Mouse (Mus musculus): ENCODE data around the gene Lin52.

Gene Lin52

DNA sequence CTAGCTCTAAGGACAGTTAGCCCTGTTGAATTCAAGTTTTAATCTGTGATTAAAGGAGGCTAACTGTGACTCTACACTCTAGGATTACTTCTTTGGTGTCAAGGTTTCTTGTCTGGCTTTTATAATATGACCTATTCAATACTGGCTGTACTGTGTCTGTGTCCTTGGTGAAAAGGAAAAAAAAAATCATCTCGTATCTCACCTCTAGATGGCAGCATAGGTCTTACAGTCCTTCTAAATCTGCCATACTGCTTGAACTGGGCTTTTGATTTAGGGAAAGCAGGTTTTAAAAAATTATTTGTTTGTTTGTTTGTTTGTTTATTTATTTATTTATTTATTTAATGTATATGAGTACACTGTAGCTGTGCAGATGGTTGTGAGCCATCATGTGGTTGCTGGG lies 17.5 kb downstream of the Lin52 start:
- DNase-seq (ENCODE audit: inconsistent ontology term) = peak; percentile 44

GRCm38 (mm10) chr12:84478937-84479336 lies 27.7 kb downstream of the Lin52 start:
- no peak for DNase-seq (ENCODE audit: inconsistent ontology term)

GRCm38 (mm10) chr12:84481251-84481650 lies 30.0 kb downstream of the Lin52 start:
- no peak for DNase-seq (ENCODE audit: inconsistent ontology term)

GRCm38 (mm10) chr12:84482778-84483585 lies 31.8 kb downstream of the Lin52 start:
- DNase-seq (ENCODE audit: inconsistent ontology term) = no peak

GRCm38 (mm10) chr12:84487324-84488056 lies 36.3 kb downstream of the Lin52 start:
- DNase-seq (ENCODE audit: inconsistent ontology term) = no peak

- no peak for DNase-seq (ENCODE audit: inconsistent ontology term)
Measured at GRCm38 (mm10) chr12:84496795-84497194, 45.6 kb downstream of the Lin52 start.

DNA sequence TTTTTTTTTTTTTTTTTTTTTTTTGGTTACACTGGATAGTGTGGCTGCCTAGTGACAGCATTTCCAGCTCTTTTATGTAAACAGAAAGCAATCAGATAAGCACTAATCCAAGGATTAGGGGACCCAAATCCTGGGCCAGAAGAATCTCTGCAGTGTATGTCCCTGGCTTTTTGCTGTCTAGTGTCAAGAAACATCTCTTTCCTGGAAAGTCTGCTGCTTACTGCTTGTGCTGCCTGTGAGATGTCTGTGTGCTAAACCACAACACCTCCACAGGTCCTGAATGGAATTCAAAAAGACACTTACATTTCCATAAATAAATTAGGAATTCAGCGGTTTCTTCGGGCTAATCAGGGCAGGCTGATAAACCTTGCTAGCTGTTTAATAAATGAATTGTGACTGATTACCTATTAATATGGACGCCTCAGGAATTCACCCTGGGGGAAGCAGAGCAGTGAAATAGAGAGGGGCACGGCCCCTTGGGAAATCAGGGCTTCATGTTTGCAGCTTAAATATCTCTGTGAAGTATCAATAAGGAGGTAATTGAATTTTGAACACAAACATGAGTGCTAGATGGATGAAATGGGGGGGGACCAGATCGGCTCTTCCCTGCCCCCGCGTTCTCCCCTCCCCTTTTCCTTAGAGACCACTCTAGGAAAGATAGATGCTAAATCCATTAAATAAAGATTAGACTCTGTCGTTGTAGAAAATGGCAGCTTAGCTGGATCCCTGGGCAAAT lies 49.5 kb downstream of the Lin52 start:
- peak; percentile 8 for DNase-seq (ENCODE audit: inconsistent ontology term)

- no peak for DNase-seq (ENCODE audit: inconsistent ontology term)
Measured at GRCm38 (mm10) chr12:84501278-84501677, 50.1 kb downstream of the Lin52 start.

GRCm38 (mm10) chr12:84506856-84507255 lies 55.6 kb downstream of the Lin52 start:
- no peak for DNase-seq (ENCODE audit: inconsistent ontology term)

DNA sequence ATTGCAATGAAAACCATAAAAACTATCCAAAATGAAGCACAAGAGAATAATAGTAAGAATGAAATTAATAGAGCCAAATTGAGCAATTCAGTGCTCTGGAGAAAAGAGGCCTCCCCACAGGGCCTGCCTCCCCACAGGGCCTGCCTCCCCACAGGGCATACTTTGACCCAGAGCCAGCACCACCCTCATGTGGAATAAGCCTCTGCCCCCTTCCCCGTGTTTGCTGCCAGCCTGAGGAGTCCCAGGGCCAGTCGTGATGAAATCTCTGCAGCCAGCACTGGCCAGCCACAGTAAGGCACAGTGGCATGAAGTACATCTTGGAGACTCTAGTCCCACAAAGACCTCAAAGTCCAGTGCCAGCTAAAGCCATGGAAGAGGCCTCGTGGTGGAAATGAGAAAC lies 60.8 kb downstream of the Lin52 start:
- DNase-seq (ENCODE audit: inconsistent ontology term) = peak; percentile 51

GRCm38 (mm10) chr12:84515486-84515885 lies 64.3 kb downstream of the Lin52 start:
- no peak for DNase-seq (ENCODE audit: inconsistent ontology term)

- no peak for DNase-seq (ENCODE audit: inconsistent ontology term)
Measured at GRCm38 (mm10) chr12:84516642-84517041, 65.4 kb downstream of the Lin52 start.

DNA sequence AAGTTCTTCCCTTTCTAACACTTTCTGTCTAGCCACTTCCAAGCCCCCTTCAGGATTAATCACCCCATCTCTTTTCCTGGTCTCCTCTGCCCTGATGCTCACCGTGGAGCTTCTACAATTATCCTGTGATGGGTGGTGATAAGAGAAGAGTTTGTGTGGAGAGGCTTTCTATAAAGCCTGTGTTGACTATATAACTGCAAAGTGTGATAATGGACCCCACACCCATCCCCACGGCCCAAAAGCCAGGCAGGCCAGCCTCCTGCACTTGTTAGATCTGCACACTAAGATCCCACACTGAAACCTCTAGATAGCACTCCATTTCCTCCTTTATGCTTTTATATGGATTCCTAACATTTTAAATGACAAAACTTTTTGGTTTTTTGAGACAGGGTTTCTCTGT lies 66.8 kb downstream of the Lin52 start:
- no peak for DNase-seq (ENCODE audit: inconsistent ontology term)

GRCm38 (mm10) chr12:84523728-84524127 lies 72.5 kb downstream of the Lin52 start:
- no peak for DNase-seq (ENCODE audit: inconsistent ontology term)

DNA sequence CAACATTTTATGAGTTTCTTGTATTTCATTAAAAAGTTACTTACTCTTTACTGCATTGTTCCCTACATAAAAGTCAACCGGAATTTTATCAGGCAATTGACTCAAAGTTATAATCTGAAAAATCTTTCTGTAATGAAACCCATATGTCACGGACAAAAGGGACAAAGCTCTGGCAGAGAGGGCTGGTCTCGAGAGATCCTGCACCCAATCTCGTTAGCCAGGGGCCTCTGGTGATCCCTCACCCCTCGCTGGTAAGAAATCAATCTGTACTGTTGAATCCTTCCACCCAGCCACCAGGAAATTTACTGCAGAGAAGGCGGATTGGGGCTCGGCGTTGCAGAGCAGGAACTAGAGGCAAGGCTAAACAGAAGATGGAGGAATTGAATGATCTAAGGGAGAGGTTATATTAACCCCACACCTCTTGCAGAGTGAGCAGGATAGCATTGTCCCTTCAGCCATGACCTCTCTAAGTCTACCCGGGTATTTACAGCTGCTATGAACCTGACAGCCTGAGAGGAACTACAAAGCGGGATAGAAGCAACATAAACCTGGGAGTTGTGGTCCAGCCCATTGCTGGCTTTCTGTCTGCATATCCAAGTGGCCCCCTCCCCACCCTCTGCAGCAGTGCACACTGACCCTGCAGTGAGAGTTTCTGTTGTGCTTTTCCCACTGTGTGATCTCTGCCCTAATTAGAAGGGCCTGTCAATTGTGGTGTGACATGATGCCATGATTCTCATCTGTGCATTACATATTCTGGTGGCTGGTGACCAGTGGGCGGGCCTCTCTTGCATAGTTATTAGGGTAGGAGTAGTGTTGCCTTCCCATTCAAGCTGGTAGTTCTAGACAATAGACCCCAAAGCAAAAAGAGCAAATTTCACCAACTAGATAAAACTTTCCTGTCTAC lies 73.2 kb downstream of the Lin52 start:
- DNase-seq (ENCODE audit: inconsistent ontology term) = no peak

- DNase-seq (ENCODE audit: inconsistent ontology term) = no peak
Measured at GRCm38 (mm10) chr12:84525422-84525821, 74.2 kb downstream of the Lin52 start.

DNA sequence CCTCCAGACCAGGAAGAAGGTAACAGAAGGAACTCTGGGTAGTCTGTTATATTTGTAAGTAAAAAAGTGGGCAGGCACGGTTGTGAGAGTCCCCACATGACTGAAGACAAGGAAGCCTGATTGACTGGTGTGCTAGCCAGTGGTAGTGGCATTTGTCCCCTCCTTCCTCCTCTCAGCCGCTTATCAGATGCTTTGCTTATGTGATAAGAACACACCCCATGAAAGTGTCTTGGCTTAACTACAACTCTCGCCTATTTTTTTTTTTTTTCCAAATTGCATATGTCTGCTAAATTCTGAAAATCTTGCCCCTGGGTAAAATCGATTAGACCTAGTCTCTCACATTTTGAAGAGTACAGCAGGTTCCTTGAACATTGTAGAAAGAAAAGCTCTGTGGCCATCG lies 79.2 kb downstream of the Lin52 start:
- DNase-seq (ENCODE audit: inconsistent ontology term) = no peak

DNA sequence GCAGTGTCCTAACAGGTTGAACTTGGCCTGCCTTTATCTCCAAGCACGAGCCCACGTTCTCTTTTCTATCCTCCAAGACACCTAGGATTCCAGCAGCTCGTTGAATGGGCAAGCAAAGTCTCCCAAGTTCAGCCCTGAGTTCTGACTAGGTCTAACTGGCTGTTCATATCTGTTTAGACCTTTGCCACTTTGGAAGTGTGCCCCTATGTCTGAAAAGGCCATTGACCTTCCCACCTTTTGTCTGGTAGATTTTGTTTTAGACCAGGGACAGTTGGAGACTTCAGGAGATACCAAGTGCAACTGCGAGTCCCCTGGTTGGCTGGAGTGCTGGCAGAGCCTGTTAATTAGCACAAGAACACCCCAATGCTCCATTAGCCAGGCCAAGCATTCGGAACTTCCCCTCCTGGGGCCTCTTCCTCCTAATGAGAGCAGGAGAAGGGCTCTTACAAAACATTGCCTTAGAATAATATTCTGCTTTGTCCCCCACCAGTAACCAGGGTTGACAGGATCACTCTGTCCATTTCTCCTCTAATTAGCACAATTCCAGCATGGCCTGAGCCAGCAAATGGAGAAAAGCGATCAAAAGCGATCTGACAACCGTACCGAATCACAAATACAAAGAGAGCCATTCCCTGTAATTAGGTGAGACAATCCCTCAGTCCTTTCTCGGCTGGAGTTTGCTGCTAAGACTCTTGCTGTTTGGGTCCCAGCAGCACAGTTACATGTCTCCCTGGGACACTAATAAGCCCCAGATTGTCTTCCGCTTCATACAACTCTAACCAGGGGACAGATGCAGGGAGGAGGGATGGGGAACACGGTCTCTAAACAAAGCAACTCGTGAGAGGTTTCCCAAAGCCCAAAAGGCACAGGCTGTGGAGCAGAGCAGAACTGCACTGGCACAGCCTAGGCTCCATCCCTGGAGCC lies 80.9 kb downstream of the Lin52 start:
- peak; percentile 98 for DNase-seq (ENCODE audit: inconsistent ontology term)

DNA sequence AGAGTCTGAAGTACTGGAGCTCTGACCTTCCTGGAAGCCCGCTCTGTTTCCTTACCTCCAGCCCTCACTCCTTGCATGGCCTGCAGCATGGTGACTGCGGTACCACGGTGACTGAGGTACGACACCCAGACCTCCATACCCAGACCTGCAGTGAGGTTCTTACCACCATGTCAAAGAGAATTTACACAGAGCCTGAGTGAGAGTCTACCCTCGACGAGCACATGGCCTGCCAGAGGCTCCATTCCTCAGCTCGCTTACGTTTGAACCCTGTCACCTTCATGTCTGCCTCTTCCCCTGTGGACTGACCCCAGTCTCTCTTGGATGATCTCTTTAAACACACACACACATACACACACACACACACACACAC lies 81.6 kb downstream of the Lin52 start:
- DNase-seq (ENCODE audit: inconsistent ontology term) = peak; percentile 89

GRCm38 (mm10) chr12:84533706-84534486 lies 82.7 kb downstream of the Lin52 start:
- peak; percentile 90 for DNase-seq (ENCODE audit: inconsistent ontology term)
